Mouse (Mus musculus) G1E (cell line): ENCODE results near the gene Gabrg3.

Experiments used
- CTCF ChIP-seq: IDR thresholded peaks from 2 replicates; pipeline ENCODE4 v1.5.1; 2012; ENCODE audit warnings: low read depth, low read length, inconsistent platforms, mixed read lengths
- GATA1 ChIP-seq: IDR thresholded peaks from 2 replicates; pipeline ENCODE4 v1.6.1; 2012; ENCODE audit warnings: borderline replicate concordance, low read length, inconsistent platforms, mixed read lengths

- TF ChIP-seq GATA1 (no peak), CTCF (no peak)
Measured at GRCm38 (mm10) chr7:56825446-56825845, 561.5 kb downstream of the Gabrg3 start.
